Mouse (Mus musculus) heart, embryonic 12.5 days (tissue): ENCODE measurements around the gene Zfp398. TPM values are rescaled to one million over a fixed set of nuclear protein-coding genes. Genes with fewer than 3 reads are reported as not detected.
A peak's percentile ranks its signal among the peaks of the same experiment; 100 is the strongest.

Experiments
- ATAC-seq: fragments of 200-750 bp; cut with Nextera tagmentation; 2 replicates; pipeline ENCODE4 v1.8.0; 2017; ENCODE audit warnings: moderate TSS enrichment, moderate library complexity; ENCODE audit not compliant: insufficient number of reproducible peaks, low FRiP score
- H3K27ac ChIP-seq: fragments of 300-500 bp; sonication (generic); 2 replicates; pipeline ENCODE4 v1.5.1; 2016; ENCODE audit warnings: mild to moderate bottlenecking, moderate library complexity; ENCODE audit not compliant: poor library complexity, severe bottlenecking
- H3K27me3 ChIP-seq: fragments of 300-500 bp; sonication (generic); replicated peaks from 2 replicates; pipeline ENCODE4 v1.6.1; 2016; ENCODE audit warnings: mild to moderate bottlenecking, moderate library complexity
- H3K36me3 ChIP-seq: fragments of 300-500 bp; sonication (generic); 2 replicates; pipeline ENCODE4 v1.6.1; 2016; ENCODE audit warnings: mild to moderate bottlenecking, moderate library complexity
- H3K4me1 ChIP-seq: fragments of 300-500 bp; sonication (generic); replicated peaks from 2 replicates; pipeline ENCODE4 v1.6.1; 2016; ENCODE audit warnings: mild to moderate bottlenecking
- H3K4me2 ChIP-seq: fragments of 300-500 bp; sonication (generic); 2 replicates; pipeline ENCODE4 v1.6.1; 2016; ENCODE audit warnings: mild to moderate bottlenecking, moderate library complexity
- H3K4me3 ChIP-seq: fragments of 300-500 bp; sonication (generic); 2 replicates; pipeline ENCODE4 v1.5.1; 2016; ENCODE audit warnings: mild to moderate bottlenecking
- H3K9ac ChIP-seq: fragments of 300-500 bp; sonication (generic); 2 replicates; pipeline ENCODE4 v1.6.1; 2016; ENCODE audit warnings: mild to moderate bottlenecking, moderate library complexity
- H3K9me3 ChIP-seq: fragments of 300-500 bp; sonication (generic); replicated peaks from 2 replicates; pipeline ENCODE4 v1.6.1; 2016; ENCODE audit warnings: mild to moderate bottlenecking, moderate library complexity
- WGBS: fragments of 180-500 bp; shearing (Covaris S2); methylation state at CpG from one replicate; pipeline ENCODE4 v1.1.7; 2016; 5-methylcytosine and 5-hydroxymethylcytosine counted together
- polyA plus RNA-seq: library from polyadenylated mRNA; unstranded; fragments of >200 nt; fragmentation: Nextera tagmentation; extraction: Ambion mirVana; gene quantifications from 2 replicates; pipeline ENCODE4 v1.2.1, GENCODE M21; 2016

The Zfp398 gene
- polyA plus RNA-seq, 1 experiment from 2014 or later: 4.7 TPM

DNA sequence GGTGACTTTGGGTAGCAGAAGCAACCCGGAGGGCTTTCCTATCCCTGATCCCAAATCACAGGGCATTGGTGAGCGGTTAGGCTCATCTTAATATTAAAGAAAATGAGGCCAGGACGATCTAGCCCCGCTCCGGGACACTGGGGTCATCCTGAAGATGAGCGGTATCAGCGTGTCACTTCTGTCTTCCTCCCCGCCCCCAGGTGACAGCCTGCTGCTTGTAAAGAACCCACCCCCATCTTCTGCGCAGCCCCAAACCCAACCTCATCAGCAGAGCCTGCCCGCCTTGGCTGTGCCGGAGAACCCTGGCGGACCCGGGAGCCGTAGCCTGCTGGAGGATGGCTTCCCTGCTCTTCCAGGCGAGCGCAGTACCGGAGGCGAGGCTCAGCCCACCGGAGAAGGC is 68.9 kb downstream of the Zfp398 start:
- Histone ChIP-seq H3K27ac (no peak overlapping the region), H3K4me1 (no peaks in the 10 kb centered on the region), H3K9me3 (peaks cover 19% of the 10 kb centered on the region), H3K4me2 (peak overlapping the region; percentile 44), H3K36me3 (peaks cover 77% of the 10 kb centered on the region), H3K9ac (no peak overlapping the region), H3K4me3 (peak overlapping the region; percentile 26), H3K27me3 (peaks cover 37% of the 10 kb centered on the region)
- WGBS: 35% methylated on average over 19 of the region's 19 CpGs
- no peak for ATAC-seq

DNA sequence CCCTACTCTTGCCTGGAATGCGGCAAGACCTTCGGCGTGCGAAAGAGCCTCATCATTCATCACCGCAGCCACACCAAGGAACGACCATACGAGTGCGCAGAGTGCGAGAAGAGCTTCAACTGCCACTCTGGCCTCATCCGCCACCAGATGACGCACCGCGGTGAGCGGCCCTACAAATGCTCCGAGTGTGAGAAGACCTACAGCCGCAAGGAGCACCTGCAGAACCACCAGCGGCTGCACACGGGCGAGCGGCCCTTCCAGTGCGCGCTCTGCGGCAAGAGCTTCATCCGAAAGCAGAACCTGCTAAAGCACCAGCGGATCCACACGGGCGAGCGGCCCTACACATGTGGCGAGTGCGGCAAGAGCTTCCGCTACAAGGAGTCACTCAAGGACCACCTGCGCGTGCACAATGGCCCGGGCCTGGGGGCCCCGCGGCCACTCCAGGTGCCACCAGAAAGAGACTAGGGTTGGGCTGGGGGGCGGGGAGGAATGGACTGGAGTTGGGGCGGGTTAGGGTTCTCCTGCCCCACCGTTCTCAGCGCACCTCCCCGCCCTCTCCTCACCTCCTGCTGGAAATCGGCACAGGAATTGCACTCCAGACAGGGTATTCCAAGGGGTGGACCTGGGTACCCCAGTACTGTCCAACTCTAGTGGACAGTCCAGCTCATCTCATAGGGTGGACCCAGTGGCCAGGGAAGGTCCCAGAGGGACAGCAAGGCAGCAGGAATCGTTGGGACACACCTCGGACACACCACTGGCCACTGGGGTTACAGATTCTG is 69.6 kb downstream of the Zfp398 start:
- Histone ChIP-seq H3K9me3 (peaks cover 19% of the 10 kb centered on the region), H3K4me1 (no peaks in the 10 kb centered on the region), H3K36me3 (peaks cover 70% of the 10 kb centered on the region), H3K9ac (no peak overlapping the region), H3K4me2 (peak overlapping the region; percentile 44), H3K27ac (no peak overlapping the region), H3K4me3 (peak overlapping the region; percentile 26), H3K27me3 (peaks cover 37% of the 10 kb centered on the region)
- WGBS: 63% methylated on average over 44 of the region's 44 CpGs
- no peak for ATAC-seq

DNA sequence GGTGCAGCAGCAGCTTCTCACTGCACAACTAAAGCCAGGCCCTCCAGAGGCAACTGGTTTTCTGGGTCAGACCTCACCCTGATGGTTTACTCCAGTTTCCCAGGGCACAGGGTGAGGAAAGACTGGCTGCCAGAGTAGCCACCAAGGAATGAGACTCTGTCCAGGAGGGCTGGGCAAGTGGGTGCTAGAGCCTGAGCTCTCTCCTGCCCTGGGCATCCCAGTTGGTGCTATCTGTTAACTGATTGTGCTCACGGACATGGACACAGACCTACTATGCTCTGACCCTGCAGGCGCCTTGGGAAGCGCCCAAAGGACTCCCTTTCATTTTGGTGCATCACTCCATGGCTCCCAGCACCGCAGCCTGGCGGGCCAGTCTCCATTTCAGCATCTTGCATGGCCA is 70.9 kb downstream of the Zfp398 start:
- Histone ChIP-seq H3K9me3 (peaks cover 19% of the 10 kb centered on the region), H3K27ac (no peak overlapping the region), H3K4me2 (no peak overlapping the region), H3K4me3 (no peak overlapping the region), H3K4me1 (no peaks in the 10 kb centered on the region), H3K9ac (no peak overlapping the region), H3K27me3 (peaks cover 37% of the 10 kb centered on the region), H3K36me3 (peaks cover 59% of the 10 kb centered on the region)
- WGBS: 90% methylated on average over 5 of the region's 5 CpGs
- ATAC-seq: peak; percentile 36; the same call in 1 of the 2 replicates

DNA sequence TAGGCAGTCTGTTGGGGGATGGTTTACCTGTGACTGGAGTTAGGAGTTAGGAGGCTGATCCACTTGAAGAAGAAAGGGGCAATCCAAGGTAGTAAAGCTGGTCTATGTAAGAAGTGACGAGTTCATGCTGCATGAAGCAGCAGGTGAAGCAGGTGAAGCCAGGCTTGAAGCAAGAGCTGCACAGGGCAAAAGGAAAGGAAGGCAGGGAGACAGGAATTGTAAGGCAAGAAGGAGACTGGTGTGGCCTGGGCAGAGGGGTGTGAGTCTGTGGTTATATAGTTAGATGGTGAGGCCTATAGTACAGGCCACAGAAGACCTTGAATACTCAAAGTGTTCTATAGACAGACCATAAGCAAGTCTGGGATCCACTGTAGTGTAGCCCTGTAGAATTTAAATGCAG is 73.5 kb downstream of the Zfp398 start:
- Histone ChIP-seq H3K4me2 (no peak overlapping the region), H3K4me3 (no peak overlapping the region), H3K27ac (no peak overlapping the region), H3K4me1 (no peaks in the 10 kb centered on the region), H3K27me3 (peaks cover 20% of the 10 kb centered on the region), H3K9me3 (peaks cover 16% of the 10 kb centered on the region), H3K36me3 (peaks cover 36% of the 10 kb centered on the region), H3K9ac (no peak overlapping the region)
- WGBS: 87% methylated on average over 1 of the region's 1 CpGs
- ATAC-seq: no peak

DNA sequence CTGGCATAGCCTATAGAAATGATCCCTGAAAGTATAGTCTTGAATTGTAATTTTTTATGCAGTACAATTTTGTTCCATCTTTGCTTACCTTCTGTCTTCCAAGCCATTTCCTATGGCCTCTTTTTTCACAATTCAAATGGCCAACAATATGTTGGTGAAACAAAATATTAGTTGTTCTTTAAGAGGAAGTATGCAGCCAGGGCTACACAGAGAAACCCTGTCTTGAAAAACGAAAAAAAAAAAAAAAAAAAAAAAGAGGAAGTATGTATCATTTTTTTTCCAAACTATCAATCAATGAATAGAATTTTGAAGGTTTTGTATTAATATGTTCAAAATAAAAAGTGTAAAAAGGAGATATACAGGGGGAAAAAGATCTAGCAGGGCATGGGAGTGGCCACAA is 76.2 kb downstream of the Zfp398 start:
- Histone ChIP-seq H3K4me1 (no peaks in the 10 kb centered on the region), H3K36me3 (peaks cover 9% of the 10 kb centered on the region), H3K27me3 (no peaks in the 10 kb centered on the region; the same call in 1 of the 2 replicates), H3K4me3 (no peak overlapping the region), H3K9me3 (no peaks in the 10 kb centered on the region), H3K4me2 (no peak overlapping the region), H3K27ac (no peak overlapping the region), H3K9ac (no peak overlapping the region)
- no peak for ATAC-seq
- WGBS: 43% methylated on average over 1 of the region's 1 CpGs

DNA sequence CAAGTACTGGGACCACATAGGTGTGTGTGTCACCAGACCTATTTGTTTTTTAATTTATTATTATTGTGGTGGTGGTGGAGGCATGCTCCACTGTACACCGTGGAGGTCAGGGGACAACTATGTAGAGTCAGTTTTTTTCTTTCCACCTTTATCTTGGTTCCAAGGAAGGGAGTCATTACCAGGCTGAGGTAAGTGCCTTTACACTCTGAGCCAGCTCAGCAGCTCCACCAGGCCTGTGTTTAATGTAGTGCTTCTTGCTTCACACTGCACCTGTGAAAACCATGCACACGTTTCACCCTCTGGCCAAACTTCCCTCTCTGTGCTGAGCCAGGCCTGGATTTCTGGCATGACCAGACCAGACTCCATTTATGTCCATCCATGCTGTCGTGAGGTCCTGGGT is 77.5 kb downstream of the Zfp398 start:
- H3K9ac ChIP-seq: no peak overlapping the region
- no peak overlapping the region for H3K4me2 ChIP-seq
- H3K27ac ChIP-seq: no peak overlapping the region
- H3K9me3 ChIP-seq: no peaks in the 10 kb centered on the region
- H3K36me3 ChIP-seq: 0 out of 2 replicates have a peak, but pooled peaks cover under 1% of the 10 kb centered on the region
- 54% methylated on average over 3 of the region's 3 CpGs for WGBS
- no peaks in the 10 kb centered on the region for H3K4me1 ChIP-seq
- no peaks in the 10 kb centered on the region for H3K27me3 ChIP-seq
- ATAC-seq: no peak
- no peak overlapping the region for H3K4me3 ChIP-seq

DNA sequence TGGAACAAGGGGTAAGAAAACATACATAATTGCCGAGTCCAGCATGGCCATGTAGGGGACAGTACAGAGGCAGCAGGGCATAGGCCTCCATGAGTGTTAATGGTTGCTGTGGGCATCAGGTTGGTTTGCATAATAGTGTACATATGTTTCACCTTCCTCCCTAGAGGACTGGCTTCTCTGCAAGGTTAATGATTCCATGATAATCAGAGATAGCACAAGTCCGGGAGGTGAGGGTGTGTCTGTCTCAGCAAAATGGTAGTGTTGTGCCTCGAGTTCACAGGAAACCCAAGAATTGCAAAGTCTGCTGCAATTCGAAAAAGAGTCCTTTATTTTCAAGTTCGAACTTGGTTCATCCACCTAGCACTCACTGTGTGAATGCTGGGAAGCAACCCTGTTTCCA is 81.6 kb downstream of the Zfp398 start:
- 64% methylated on average over 5 of the region's 5 CpGs for WGBS
- Histone ChIP-seq H3K36me3 (no peaks in the 10 kb centered on the region), H3K9me3 (no peaks in the 10 kb centered on the region), H3K27ac (no peak overlapping the region), H3K4me3 (no peak overlapping the region), H3K27me3 (no peaks in the 10 kb centered on the region), H3K9ac (no peak overlapping the region), H3K4me2 (no peak overlapping the region), H3K4me1 (peaks cover 9% of the 10 kb centered on the region)
- no peak for ATAC-seq

DNA sequence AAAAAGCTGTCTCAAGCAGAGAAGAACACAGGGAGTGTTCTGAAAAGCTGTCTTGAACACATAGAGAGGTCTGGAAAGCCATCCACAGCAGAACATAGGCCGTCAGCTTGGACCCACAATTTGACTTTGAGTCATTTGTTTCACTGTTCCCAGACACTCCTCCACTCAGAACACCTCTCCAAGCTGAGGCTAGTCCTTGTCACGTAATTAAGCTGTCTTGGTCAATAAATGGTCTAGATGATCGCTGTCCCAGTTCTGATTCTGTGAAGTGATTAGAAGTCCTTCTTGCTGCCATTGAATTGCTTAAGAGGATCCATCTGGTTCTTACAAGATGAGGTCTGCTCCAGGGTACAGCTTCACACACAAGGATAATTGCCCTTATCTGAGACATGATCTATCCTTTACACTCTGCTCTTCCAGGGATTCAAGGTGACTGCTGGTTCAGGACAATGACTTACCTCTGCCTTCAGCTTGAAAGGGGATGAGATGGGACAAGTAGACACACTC is 83.4 kb downstream of the Zfp398 start:
- WGBS: 74% methylated on average over 3 of the region's 3 CpGs
- Histone ChIP-seq H3K4me1 (peaks cover 10% of the 10 kb centered on the region), H3K27me3 (no peaks in the 10 kb centered on the region), H3K36me3 (no peaks in the 10 kb centered on the region), H3K4me3 (no peak overlapping the region), H3K4me2 (no peak overlapping the region), H3K9ac (no peak overlapping the region), H3K27ac (no peak overlapping the region), H3K9me3 (no peaks in the 10 kb centered on the region)
- no peak for ATAC-seq

DNA sequence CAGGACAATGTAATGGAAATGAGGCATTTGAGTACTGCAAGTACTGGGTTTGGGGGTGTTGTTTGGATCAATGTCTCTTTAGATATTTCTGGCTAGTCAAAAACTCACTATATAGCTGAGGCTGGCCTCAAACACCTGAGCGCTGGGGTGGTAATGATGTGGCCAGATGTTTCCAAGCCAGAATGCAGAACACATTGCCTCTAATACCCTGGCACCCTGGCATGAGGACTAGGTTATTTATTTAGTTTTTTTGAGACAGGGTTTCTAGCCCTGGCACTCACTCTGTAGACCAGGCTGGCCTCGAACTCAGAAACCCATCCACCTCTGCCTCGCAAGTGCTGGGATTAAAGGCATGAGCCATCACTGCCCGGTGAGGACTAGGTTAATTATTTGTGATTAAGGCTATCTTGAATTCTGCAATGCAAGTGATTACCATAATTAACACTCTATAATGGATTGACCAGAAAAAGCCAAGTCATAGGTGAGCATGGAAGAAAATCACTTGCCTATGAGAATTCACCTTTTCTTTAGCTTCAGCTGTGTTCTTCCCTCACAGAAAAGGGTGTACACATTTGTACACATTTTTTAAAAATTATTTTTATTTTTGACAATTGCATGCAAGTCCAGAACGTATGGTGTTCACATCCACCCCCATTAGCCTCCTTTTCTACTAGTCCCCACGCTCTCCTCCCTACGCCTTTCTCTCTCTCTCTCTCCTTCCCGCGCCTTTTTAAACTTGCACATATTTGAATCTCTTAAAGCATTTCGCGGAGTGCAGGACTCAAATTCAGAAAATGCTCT is 84.4 kb downstream of the Zfp398 start:
- Histone ChIP-seq H3K4me1 (peaks cover 10% of the 10 kb centered on the region), H3K9ac (peak overlapping the region; percentile 89), H3K4me3 (peak overlapping the region; percentile 92), H3K27ac (peak overlapping the region; percentile 97; the same call in 1 of the 2 replicates), H3K4me2 (peak overlapping the region; percentile 90), H3K27me3 (no peaks in the 10 kb centered on the region), H3K36me3 (no peaks in the 10 kb centered on the region), H3K9me3 (no peaks in the 10 kb centered on the region)
- WGBS: 27% methylated on average over 11 of the region's 11 CpGs
- ATAC-seq: peak; percentile 3; the same call in 1 of the 2 replicates

DNA sequence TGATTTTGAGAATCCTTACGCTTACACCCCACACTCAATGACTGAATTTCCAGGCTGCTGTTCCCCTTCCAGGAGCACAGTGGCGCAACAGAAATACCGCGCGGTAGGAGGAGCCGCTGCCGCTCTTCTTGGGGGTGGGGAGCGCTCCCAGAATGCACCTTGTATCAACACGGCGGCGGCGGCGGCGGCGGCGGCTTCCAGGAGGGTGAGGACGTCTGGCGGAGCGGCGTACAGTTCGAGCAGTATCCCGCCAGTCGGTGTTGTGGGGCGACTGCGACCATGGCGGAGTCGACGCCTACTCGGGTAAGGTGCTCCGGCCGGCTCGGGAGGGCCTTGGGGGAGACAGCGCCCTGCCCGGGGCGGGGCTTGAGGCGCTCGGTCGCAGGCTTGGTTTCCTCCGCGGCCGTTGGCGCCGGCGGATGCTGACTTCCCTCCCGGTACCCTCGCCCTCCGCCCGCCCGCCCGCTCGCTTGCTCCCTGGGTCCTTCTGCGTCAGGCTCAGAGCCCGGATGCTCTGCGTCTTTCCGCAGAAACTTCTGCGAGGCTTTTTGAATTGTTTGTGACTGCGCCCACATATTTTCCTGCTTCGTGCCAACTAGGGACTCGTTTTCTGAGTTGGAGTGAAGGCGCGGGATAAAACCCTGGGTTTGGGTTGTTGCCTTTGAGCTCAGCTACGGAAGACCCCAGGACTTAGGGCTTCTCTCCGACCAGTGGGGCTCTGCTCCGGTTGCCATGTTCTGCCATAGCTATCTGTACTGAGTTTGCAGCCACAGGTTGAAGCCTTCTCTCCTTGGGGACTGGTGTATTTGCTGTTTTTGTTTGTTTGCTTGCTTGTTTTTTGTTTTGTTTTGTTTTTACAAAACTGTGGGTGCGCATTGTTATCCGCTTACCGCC is 85.2 kb downstream of the Zfp398 start, which contains the start of gene Zfp212:
Gene Zfp212, plus strand, starts transcription at position 30 of the 894 bp plus-strand sequence.
- peak within 1 kb of the TSS; percentile 92 for H3K4me3 ChIP-seq
- no peaks in the 10 kb centered on the region for H3K36me3 ChIP-seq
- peak within 1 kb of the TSS; percentile 90 for H3K4me2 ChIP-seq
- H3K9me3 ChIP-seq: no peaks in the 10 kb centered on the region
- WGBS: under 1% methylated on average over 67 of the region's 67 CpGs
- H3K27me3 ChIP-seq: no peaks in the 10 kb centered on the region
- H3K9ac ChIP-seq: peak within 1 kb of the TSS; percentile 89
- H3K27ac ChIP-seq: peak within 1 kb of the TSS; percentile 97
- peaks cover 10% of the 10 kb centered on the region for H3K4me1 ChIP-seq
- ATAC-seq: peak; percentile 93
